Mouse (Mus musculus): ENCODE measurements around the gene Riok2. TPM values are rescaled to one million over a fixed set of nuclear protein-coding genes. Genes with fewer than 3 reads are reported as not detected.
A peak's percentile ranks its signal among the peaks of the same experiment; 100 is the strongest.

Gene Riok2
- polyA plus RNA-seq, 1 experiment from 2014 or later = 10.5 TPM

- Histone ChIP-seq H3K9me3 (ENCODE audit: low read length) (no peaks in the 10 kb centered on the region), H3K27me3 (ENCODE audit: insufficient read depth, low read length) (no peaks in the 10 kb centered on the region), H3K27ac (ENCODE audit: low read depth) (no peak overlapping the region), H3K36me3 (replicated peaks; ENCODE audit: insufficient read depth, low read length) (peaks cover 20% of the 10 kb centered on the region), H3K9ac (replicated peaks) (no peak overlapping the region), H3K4me3 (ENCODE audit: low read depth, low read length) (no peak overlapping the region), H3K4me1 (ENCODE audit: insufficient read depth) (no peaks in the 10 kb centered on the region), H3K4me2 (ENCODE audit: low read depth, low read length) (no peak overlapping the region)
- ATAC-seq (peak; percentile 51), DNase-seq (peak; percentile 76)
- peak; percentile 90 for TF ChIP-seq CTCF (IDR thresholded peaks at IDR 0.05; ENCODE audit: low read depth)
- no peak for TF ChIP-seq EP300 (IDR thresholded peaks at IDR 0.05; ENCODE audit: low read depth)
- WGBS (ENCODE audit: insufficient replicate concordance) = 28% methylated on average over 4 of the region's 4 CpGs
These were observed 20.2 kb downstream of the Riok2 start for GRCm38 (mm10) chr17:17394336-17394735.

DNA sequence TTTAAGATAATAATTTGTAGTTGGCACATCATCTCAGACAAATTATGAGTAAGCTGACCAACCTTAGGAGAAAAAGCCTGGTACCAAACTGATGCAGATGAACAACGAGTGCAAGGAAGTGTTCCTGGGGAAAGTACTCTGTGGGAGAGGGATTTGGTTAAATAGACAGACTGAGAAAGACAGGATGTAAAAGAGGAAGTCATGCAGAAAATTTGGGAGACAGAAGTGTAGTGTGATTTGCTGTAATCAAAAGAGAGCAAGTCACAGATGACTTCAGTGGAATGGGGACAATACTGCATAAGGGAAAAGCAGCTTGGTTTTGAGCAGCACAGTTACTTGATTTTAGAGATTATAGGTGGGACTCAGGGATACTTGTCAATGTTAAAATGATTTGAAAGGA is 22.8 kb downstream of the Riok2 start:
- no peak for ATAC-seq
- Histone ChIP-seq H3K27me3 (ENCODE audit: insufficient read depth, low read length) (no peaks in the 10 kb centered on the region), H3K27ac (ENCODE audit: low read depth) (no peak overlapping the region), H3K4me2 (ENCODE audit: low read depth, low read length) (no peak overlapping the region), H3K9ac (replicated peaks) (no peak overlapping the region), H3K36me3 (replicated peaks; ENCODE audit: insufficient read depth, low read length) (peaks cover 7% of the 10 kb centered on the region; the same call in 1 of the 2 replicates), H3K4me1 (ENCODE audit: insufficient read depth) (no peaks in the 10 kb centered on the region), H3K9me3 (ENCODE audit: low read length) (no peaks in the 10 kb centered on the region), H3K4me3 (ENCODE audit: low read depth, low read length) (no peak overlapping the region)
- WGBS (ENCODE audit: insufficient replicate concordance) = 53% methylated on average over 1 of the region's 1 CpGs
- TF ChIP-seq EP300 (IDR thresholded peaks at IDR 0.05; ENCODE audit: low read depth) (no peak), CTCF (IDR thresholded peaks at IDR 0.05; ENCODE audit: low read depth) (no peak)
- DNase-seq = no peak

DNA sequence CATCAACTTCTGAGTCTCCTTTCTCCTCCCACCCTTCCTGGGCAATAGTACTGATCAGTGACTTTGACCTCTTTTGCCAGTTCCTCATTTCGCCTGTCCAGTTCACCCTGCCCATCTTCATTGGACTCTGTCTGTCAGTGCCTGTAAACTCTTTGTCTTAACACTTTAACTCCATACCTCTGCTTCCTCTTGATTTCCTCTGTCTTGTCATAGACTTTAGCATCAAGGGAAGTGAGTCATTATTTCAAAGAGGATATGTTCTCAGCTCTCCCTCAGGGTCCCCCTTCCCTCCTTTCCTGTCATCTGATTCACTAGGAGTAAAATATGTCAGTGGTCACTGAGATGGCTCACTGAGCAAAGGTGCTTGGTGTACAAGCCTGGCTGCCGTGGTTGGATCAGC is 24.6 kb downstream of the Riok2 start:
- Histone ChIP-seq H3K4me3 (ENCODE audit: low read depth, low read length) (no peak overlapping the region), H3K4me2 (ENCODE audit: low read depth, low read length) (no peak overlapping the region), H3K27me3 (ENCODE audit: insufficient read depth, low read length) (no peaks in the 10 kb centered on the region), H3K36me3 (replicated peaks; ENCODE audit: insufficient read depth, low read length) (no peaks in the 10 kb centered on the region; the same call in 1 of the 2 replicates), H3K27ac (ENCODE audit: low read depth) (no peak overlapping the region), H3K9ac (replicated peaks) (no peak overlapping the region), H3K9me3 (ENCODE audit: low read length) (no peaks in the 10 kb centered on the region), H3K4me1 (ENCODE audit: insufficient read depth) (no peaks in the 10 kb centered on the region)
- ATAC-seq (peak; percentile 27; the same call in 1 of the 2 replicates), DNase-seq (no peak)
- TF ChIP-seq EP300 (IDR thresholded peaks at IDR 0.05; ENCODE audit: low read depth) (no peak), CTCF (IDR thresholded peaks at IDR 0.05; ENCODE audit: low read depth) (no peak)
- 30% methylated on average over 2 of the region's 2 CpGs for WGBS (ENCODE audit: insufficient replicate concordance)

- H3K27ac ChIP-seq (ENCODE audit: low read depth) = no peak within 1 kb of the TSS
- H3K4me1 ChIP-seq (ENCODE audit: insufficient read depth) = no peaks in the 10 kb centered on the region
- H3K4me2 ChIP-seq (ENCODE audit: low read depth, low read length) = no peak within 1 kb of the TSS
- DNase-seq (no peak), ATAC-seq (no peak)
- peak; percentile 49 for TF ChIP-seq CTCF (IDR thresholded peaks at IDR 0.05; ENCODE audit: low read depth)
- TF ChIP-seq EP300 (IDR thresholded peaks at IDR 0.05; ENCODE audit: low read depth) = no peak
- no peaks in the 10 kb centered on the region for H3K9me3 ChIP-seq (ENCODE audit: low read length)
- WGBS (ENCODE audit: insufficient replicate concordance) = 31% methylated on average over 6 of the region's 6 CpGs
- H3K9ac ChIP-seq (replicated peaks) = no peak within 1 kb of the TSS
- no peaks in the 10 kb centered on the region for H3K36me3 ChIP-seq (replicated peaks; ENCODE audit: insufficient read depth, low read length)
- no peaks in the 10 kb centered on the region for H3K27me3 ChIP-seq (ENCODE audit: insufficient read depth, low read length)
- H3K4me3 ChIP-seq (ENCODE audit: low read depth, low read length) = no peak within 1 kb of the TSS
These were observed 28.3 kb downstream of the Riok2 start, which contains the start of gene Lix1 for GRCm38 (mm10) chr17:17402222-17403004. TSS of gene Lix1 (plus strand) at chr17:17402672.

- Histone ChIP-seq H3K27ac (ENCODE audit: low read depth) (no peak overlapping the region), H3K4me1 (ENCODE audit: insufficient read depth) (no peaks in the 10 kb centered on the region), H3K9ac (replicated peaks) (no peak overlapping the region), H3K9me3 (ENCODE audit: low read length) (no peaks in the 10 kb centered on the region), H3K4me2 (ENCODE audit: low read depth, low read length) (no peak overlapping the region), H3K36me3 (replicated peaks; ENCODE audit: insufficient read depth, low read length) (no peaks in the 10 kb centered on the region), H3K27me3 (ENCODE audit: insufficient read depth, low read length) (no peaks in the 10 kb centered on the region), H3K4me3 (ENCODE audit: low read depth, low read length) (no peak overlapping the region)
- DNase-seq (no peak), ATAC-seq (no peak)
- TF ChIP-seq EP300 (IDR thresholded peaks at IDR 0.05; ENCODE audit: low read depth) (no peak), CTCF (IDR thresholded peaks at IDR 0.05; ENCODE audit: low read depth) (no peak)
- 62% methylated on average over 5 of the region's 5 CpGs for WGBS (ENCODE audit: insufficient replicate concordance)
These were observed 28.9 kb downstream of the Riok2 start for GRCm38 (mm10) chr17:17403038-17403437.

- no peak overlapping the region for H3K4me2 ChIP-seq (ENCODE audit: low read depth, low read length)
- H3K27me3 ChIP-seq (ENCODE audit: insufficient read depth, low read length) = no peaks in the 10 kb centered on the region
- no peak overlapping the region for H3K27ac ChIP-seq (ENCODE audit: low read depth)
- ATAC-seq (no peak), DNase-seq (no peak)
- H3K36me3 ChIP-seq (replicated peaks; ENCODE audit: insufficient read depth, low read length) = no peaks in the 10 kb centered on the region
- TF ChIP-seq CTCF (IDR thresholded peaks at IDR 0.05; ENCODE audit: low read depth) = no peak
- TF ChIP-seq EP300 (IDR thresholded peaks at IDR 0.05; ENCODE audit: low read depth) = no peak
- 56% methylated on average over 3 of the region's 3 CpGs for WGBS (ENCODE audit: insufficient replicate concordance)
- no peaks in the 10 kb centered on the region for H3K4me1 ChIP-seq (ENCODE audit: insufficient read depth)
- no peak overlapping the region for H3K9ac ChIP-seq (replicated peaks)
- H3K4me3 ChIP-seq (ENCODE audit: low read depth, low read length) = no peak overlapping the region
- no peaks in the 10 kb centered on the region for H3K9me3 ChIP-seq (ENCODE audit: low read length)
These were observed 29.5 kb downstream of the Riok2 start for GRCm38 (mm10) chr17:17403578-17404112.

Measured in liver, postnatal 0 days (tissue).